Mouse (Mus musculus) lung, adult 2 months (tissue): ENCODE data around the gene Kdm4a.

ENCODE experiments used
- CTCF ChIP-seq: fragments of 200-500 bp; IDR thresholded peaks from 2 replicates; pipeline ENCODE4 v1.5.1; 2011; ENCODE audit warnings: mild to moderate bottlenecking, low read length, control low read depth; ENCODE audit not compliant: insufficient read depth
- POLR2A ChIP-seq: fragments of 200-500 bp; IDR thresholded peaks from 2 replicates; pipeline ENCODE4 v1.6.1; 2011; ENCODE audit warnings: low read depth, mild to moderate bottlenecking, control low read depth, low read length, borderline replicate concordance; ENCODE audit errors: extremely low read depth

DNA sequence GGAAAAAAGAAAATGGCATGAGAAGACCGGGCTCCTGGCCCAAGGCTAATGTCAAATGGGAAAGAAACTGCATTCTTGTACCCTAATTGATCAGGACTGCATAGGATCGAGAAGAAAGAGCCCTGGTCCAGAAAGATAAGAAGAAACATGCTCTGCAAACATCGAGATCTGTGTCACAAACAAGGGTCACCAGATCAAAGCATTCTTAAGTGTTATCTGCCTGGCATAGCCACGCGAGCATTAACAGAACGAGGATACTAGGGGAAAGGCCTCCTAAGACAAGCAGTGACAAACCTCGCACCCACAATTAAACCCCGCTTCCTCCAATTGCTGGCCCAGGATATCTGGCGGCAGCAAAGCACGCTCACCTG is 31.5 kb downstream of the Kdm4a start:
- TF ChIP-seq CTCF: no peak
- no peak for TF ChIP-seq POLR2A
